Mouse (Mus musculus) heart, embryonic 16.5 days (tissue): ENCODE data around the gene Pipox. TPM values are rescaled to one million over a fixed set of nuclear protein-coding genes. Genes with fewer than 3 reads are reported as not detected.

Experiments used
- ATAC-seq: fragments of 200-750 bp; cut with Nextera tagmentation; replicated peaks from 2 replicates; pipeline ENCODE4 v1.8.0; 2017; ENCODE audit warnings: moderate number of reproducible peaks; ENCODE audit not compliant: insufficient read depth, low FRiP score; ENCODE audit errors: extremely low read depth
- H3K27ac ChIP-seq: fragments of 300-500 bp; sonication (generic); 2 replicates; pipeline ENCODE4 v1.5.1; 2014; ENCODE audit warnings: mild to moderate bottlenecking, low read length, control low read depth, moderate library complexity
- H3K27me3 ChIP-seq: fragments of 300-500 bp; sonication (generic); 2 replicates; pipeline ENCODE4 v1.6.1; 2014; ENCODE audit warnings: low read length, mixed read lengths; ENCODE audit not compliant: control insufficient read depth, insufficient read depth
- H3K36me3 ChIP-seq: fragments of 300-500 bp; sonication (generic); 2 replicates; pipeline ENCODE4 v1.6.1; 2014; ENCODE audit not compliant: control insufficient read depth, insufficient read depth
- H3K4me1 ChIP-seq: fragments of 300-500 bp; sonication (generic); 2 replicates; pipeline ENCODE4 v1.6.1; 2014; ENCODE audit warnings: low read length, mixed read lengths; ENCODE audit not compliant: control insufficient read depth, insufficient read depth
- H3K4me2 ChIP-seq: fragments of 300-500 bp; sonication (generic); 2 replicates; pipeline ENCODE4 v1.6.1; 2014; ENCODE audit warnings: low read depth, mild to moderate bottlenecking, control low read depth, low read length
- H3K4me3 ChIP-seq: fragments of 300-500 bp; sonication (generic); 2 replicates; pipeline ENCODE4 v1.5.1; 2014; ENCODE audit warnings: mild to moderate bottlenecking, control low read depth, low read length
- H3K9ac ChIP-seq: fragments of 300-500 bp; sonication (generic); 2 replicates; pipeline ENCODE4 v1.6.1; 2014; ENCODE audit warnings: low read length, control low read depth
- H3K9me3 ChIP-seq: fragments of 300-500 bp; sonication (generic); replicated peaks from 2 replicates; pipeline ENCODE4 v1.6.1; 2016; ENCODE audit warnings: low read length; ENCODE audit not compliant: control insufficient read depth
- WGBS: fragments of 180-500 bp; shearing (Covaris S2); extraction: QIAGEN DNeasy Blood & Tissue Kit; methylation state at CpG from one replicate; pipeline ENCODE4 v1.1.7; 2014; 5-methylcytosine and 5-hydroxymethylcytosine counted together
- polyA plus RNA-seq: library from polyadenylated mRNA; unstranded; fragments of >200 nt; fragmentation: Nextera tagmentation; extraction: Ambion mirVana; gene quantifications from 2 replicates; pipeline ENCODE4 v1.2.1, GENCODE M21; 2015

Pipox gene
- polyA plus RNA-seq, 1 experiment from 2014 or later = 2.9 TPM

- H3K9ac ChIP-seq = no peak overlapping the region
- H3K4me3 ChIP-seq = no peak overlapping the region
- peaks cover 3% of the 10 kb centered on the region; the same call in 1 of the 2 replicates for H3K27me3 ChIP-seq
- H3K9me3 ChIP-seq = no peaks in the 10 kb centered on the region
- no peak for ATAC-seq
- no peak overlapping the region for H3K4me2 ChIP-seq
- no peak overlapping the region for H3K27ac ChIP-seq
- 77% methylated on average over 2 of the region's 2 CpGs for WGBS
- no peaks in the 10 kb centered on the region for H3K36me3 ChIP-seq
- peaks cover 32% of the 10 kb centered on the region for H3K4me1 ChIP-seq
These were observed 3.1 kb downstream of the Pipox start for GRCm38 (mm10) chr11:77890648-77891258.

GRCm38 (mm10) chr11:77889484-77889883 lies 4.4 kb downstream of the Pipox start:
- Histone ChIP-seq H3K4me1 (peaks cover 43% of the 10 kb centered on the region), H3K9ac (no peak overlapping the region), H3K4me3 (no peak overlapping the region), H3K27me3 (no peaks in the 10 kb centered on the region), H3K9me3 (no peaks in the 10 kb centered on the region), H3K27ac (no peak overlapping the region), H3K36me3 (no peaks in the 10 kb centered on the region), H3K4me2 (no peak overlapping the region)
- no peak for ATAC-seq
- 36% methylated on average over 1 of the region's 2 CpGs for WGBS

DNA sequence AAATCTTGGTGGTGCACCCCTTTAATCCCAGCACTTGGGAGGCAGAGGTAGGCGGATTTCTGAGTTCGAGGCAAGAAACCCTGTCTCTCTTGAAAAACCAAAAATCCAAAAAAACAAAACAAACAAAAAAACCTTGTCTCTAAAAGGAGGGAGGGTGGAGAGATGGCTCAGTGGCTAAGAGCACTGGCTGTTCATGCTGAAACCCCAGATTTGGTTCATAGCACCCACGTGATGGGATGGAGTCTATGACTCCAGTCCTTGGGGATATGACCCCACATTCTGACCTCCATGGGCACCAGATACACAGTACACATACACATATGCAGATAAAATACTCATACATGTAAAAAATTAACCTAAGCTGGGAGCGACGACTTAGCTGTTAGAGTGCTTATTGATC lies 5.0 kb downstream of the Pipox start:
- Histone ChIP-seq H3K36me3 (no peaks in the 10 kb centered on the region), H3K27ac (no peak overlapping the region), H3K4me3 (no peak overlapping the region), H3K4me1 (peaks cover 41% of the 10 kb centered on the region), H3K27me3 (no peaks in the 10 kb centered on the region), H3K9ac (no peak overlapping the region), H3K4me2 (no peak overlapping the region), H3K9me3 (no peaks in the 10 kb centered on the region)
- 91% methylated on average over 5 of the region's 5 CpGs for WGBS
- no peak for ATAC-seq

DNA sequence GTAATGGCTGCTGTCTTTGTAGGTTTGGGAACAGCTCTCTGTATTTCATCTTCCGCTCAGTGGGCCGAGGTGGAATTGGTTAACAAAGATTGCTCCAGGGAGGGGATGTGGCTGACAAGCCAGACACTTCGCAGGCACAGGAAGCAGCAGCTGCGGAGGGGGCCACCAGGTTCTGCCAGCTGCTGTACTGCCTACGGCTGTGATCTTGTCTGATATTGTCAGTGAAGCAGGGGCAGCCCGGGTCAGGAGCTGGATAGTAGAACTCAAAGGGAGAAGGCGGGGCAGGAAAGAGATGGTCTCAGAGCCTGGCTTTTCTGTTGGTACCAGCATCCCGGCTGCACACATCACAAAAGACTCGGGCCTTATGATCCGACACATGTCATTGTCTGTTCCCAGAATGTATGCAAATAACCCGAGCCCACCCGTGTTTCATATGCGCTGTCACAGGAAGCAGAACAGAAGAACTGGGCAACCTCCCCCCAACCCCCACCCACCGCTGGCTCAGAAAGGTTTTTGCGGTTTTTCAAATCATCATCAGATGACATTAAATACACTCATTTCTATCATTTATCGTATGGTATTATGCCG lies 6.4 kb downstream of the Pipox start:
- no peaks in the 10 kb centered on the region for H3K27me3 ChIP-seq
- no peak overlapping the region for H3K4me3 ChIP-seq
- peaks cover 29% of the 10 kb centered on the region for H3K4me1 ChIP-seq
- peak overlapping the region; percentile 12 for H3K4me2 ChIP-seq
- H3K27ac ChIP-seq = no peak overlapping the region
- no peaks in the 10 kb centered on the region for H3K9me3 ChIP-seq
- 41% methylated on average over 17 of the region's 17 CpGs for WGBS
- no peak overlapping the region for H3K9ac ChIP-seq
- peak; percentile 81 for ATAC-seq
- no peaks in the 10 kb centered on the region for H3K36me3 ChIP-seq

DNA sequence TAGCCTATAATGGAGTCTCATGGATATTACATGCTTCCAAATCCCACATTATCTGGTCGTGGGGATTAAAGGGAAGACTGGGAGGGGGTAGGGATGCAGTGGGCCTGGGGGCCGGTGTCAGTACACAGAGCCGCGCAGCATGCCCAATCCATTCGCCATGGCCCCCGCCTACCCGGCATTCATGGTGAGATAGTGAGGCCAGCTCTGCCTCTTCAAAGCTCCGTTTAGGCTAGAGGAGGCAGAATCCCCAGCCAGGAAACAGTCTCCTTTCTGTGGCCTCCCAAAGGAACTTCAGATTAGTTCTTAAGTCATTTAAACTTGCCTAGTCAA lies 8.7 kb downstream of the Pipox start:
- Histone ChIP-seq H3K27ac (peak overlapping the region; percentile 81), H3K4me2 (peak overlapping the region; percentile 5), H3K9me3 (no peaks in the 10 kb centered on the region), H3K36me3 (no peaks in the 10 kb centered on the region), H3K27me3 (no peaks in the 10 kb centered on the region), H3K9ac (peak overlapping the region; percentile 33; the same call in 1 of the 2 replicates), H3K4me1 (peaks cover 29% of the 10 kb centered on the region), H3K4me3 (no peak overlapping the region)
- 0 out of 2 replicates have a peak, but pooled peaks have one; percentile 24 for ATAC-seq
- 47% methylated on average over 8 of the region's 8 CpGs for WGBS

- Histone ChIP-seq H3K27me3 (no peaks in the 10 kb centered on the region), H3K9me3 (no peaks in the 10 kb centered on the region), H3K4me1 (peaks cover 29% of the 10 kb centered on the region), H3K27ac (peak overlapping the region; percentile 81), H3K9ac (peak overlapping the region; percentile 34; the same call in 1 of the 2 replicates), H3K4me2 (peak overlapping the region; percentile 5), H3K4me3 (peak overlapping the region; percentile 16; the same call in 1 of the 2 replicates), H3K36me3 (no peaks in the 10 kb centered on the region)
- ATAC-seq = peak; percentile 35; the same call in 1 of the 2 replicates
- 36% methylated on average over 10 of the region's 10 CpGs for WGBS
These were observed 9.2 kb downstream of the Pipox start for GRCm38 (mm10) chr11:77884524-77885245.

DNA sequence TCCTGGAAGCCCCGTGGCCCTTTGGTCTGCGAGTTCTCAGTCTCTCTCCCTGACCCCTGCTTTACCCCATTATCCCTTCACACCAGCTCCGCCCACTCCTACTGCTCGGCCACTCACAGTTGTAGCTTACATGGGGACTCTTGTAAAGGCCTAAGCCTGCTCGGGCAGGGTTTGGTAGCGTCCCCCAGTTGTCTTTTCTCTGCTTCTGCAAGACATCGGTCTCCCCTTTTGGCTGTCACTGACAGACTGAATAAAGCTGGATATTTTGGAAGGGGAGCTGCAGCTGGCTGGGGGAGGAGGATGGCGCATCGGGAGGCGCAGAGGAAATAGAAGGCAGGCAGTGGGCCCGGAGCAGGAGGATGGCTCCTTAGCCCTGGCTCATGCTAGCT lies 17.1 kb downstream of the Pipox start:
- peak overlapping the region; percentile 84 for H3K27ac ChIP-seq
- peak overlapping the region; percentile 30 for H3K9ac ChIP-seq
- H3K4me1 ChIP-seq = peaks cover 35% of the 10 kb centered on the region
- peak; percentile 28; the same call in 1 of the 2 replicates for ATAC-seq
- no peak overlapping the region for H3K4me2 ChIP-seq
- 44% methylated on average over 11 of the region's 11 CpGs for WGBS
- no peaks in the 10 kb centered on the region for H3K9me3 ChIP-seq
- no peaks in the 10 kb centered on the region for H3K27me3 ChIP-seq
- H3K4me3 ChIP-seq = no peak overlapping the region
- no peaks in the 10 kb centered on the region for H3K36me3 ChIP-seq

GRCm38 (mm10) chr11:77875847-77876759 lies 17.8 kb downstream of the Pipox start:
- Histone ChIP-seq H3K27me3 (no peaks in the 10 kb centered on the region), H3K4me2 (peak overlapping the region; percentile 55), H3K27ac (peak overlapping the region; percentile 84), H3K4me1 (peaks cover 40% of the 10 kb centered on the region), H3K9ac (peak overlapping the region; percentile 42), H3K9me3 (no peaks in the 10 kb centered on the region), H3K4me3 (no peak overlapping the region), H3K36me3 (no peaks in the 10 kb centered on the region)
- 32% methylated on average over 26 of the region's 26 CpGs for WGBS
- peak; percentile 71 for ATAC-seq
